Mouse (Mus musculus) ovary, postnatal 36 days (tissue): ENCODE results near the gene Olfr165.
"Not testable (repeated sequence)": the region's sequence is repeated elsewhere in the genome, so short reads cannot be mapped to it uniquely, and the experiment has no call there.

Experiments
- DNase-seq: peaks from one replicate; pipeline ENCODE4 v3.0.0; 2022; ENCODE audit warnings: low spot score, mixed read lengths

Olfr165 gene

GRCm38 (mm10) chr16:19423034-19423433 is at the start of gene Olfr165:
Olfr165 (minus strand) TSS chr16:19423134.
- DNase-seq = no peak

- no peak for DNase-seq
Measured at GRCm38 (mm10) chr16:19464365-19464764, 41.4 kb upstream of the Olfr165 start.

- DNase-seq = not testable (repeated sequence)
Measured at GRCm38 (mm10) chr16:19458741-19459140, 35.8 kb upstream of the Olfr165 start.

GRCm38 (mm10) chr16:19387984-19388383 is 35.0 kb downstream of the Olfr165 start:
- no peak for DNase-seq
